Mouse (Mus musculus) CD4-positive, CD25-positive, alpha-beta regulatory T cell, adult 2 months (primary cell): ENCODE results near the gene 1700017B05Rik.
A peak's percentile ranks its signal among the peaks of the same experiment; 100 is the strongest.
"Not testable (repeated sequence)": the region's sequence is repeated elsewhere in the genome, so short reads cannot be mapped to it uniquely, and the experiment has no call there.

Experiments
- DNase-seq: peaks from one replicate; pipeline ENCODE4 v3.0.0-alpha.2; 2012; ENCODE audit warnings: low read depth, low spot score

1700017B05Rik gene

DNA sequence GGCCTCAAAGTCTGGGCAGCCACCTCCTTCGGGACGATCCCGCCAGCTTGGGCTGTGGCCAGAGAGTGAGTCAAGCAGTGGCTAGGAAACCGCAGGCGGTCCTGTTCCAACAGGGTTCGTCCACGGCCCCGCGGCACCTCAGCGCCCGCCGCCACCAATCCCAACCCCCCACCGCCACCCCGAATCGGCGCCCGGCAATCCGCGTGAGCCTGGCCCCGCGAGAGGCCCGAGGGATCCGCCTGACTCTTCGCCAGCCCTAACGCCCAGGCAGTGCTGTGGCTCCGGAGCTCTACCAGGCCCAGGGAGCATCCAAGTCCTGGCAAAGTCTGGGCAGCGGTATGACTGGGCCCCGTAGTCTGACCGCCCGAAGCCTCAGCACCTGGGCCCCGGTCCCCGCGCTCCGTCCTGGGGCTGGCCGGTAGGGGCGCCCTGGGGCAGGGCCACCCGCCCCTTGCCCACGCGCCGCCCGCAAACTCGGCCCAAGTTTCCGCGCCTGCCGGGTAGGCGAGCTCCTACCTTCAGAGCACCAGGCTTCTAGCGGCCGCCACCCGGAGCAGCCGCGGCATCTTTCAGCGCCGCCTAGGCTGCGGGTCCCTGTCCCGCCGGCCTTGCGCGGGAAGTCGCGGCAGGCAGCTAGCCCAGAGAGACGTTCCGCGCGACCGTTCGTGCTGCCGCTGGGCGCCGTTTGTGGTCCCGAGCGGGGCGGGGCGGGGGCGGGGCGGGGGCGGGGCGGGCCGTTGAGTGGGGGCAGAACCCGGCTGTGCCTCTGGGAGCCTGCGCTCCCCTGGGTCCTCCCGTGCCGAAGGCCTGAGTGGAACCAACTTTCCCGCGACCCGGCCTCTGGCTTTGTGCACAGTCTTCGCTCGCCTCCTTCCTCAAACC is at the start of gene 1700017B05Rik:
1700017B05Rik (minus strand) TSS at position 700 of the 882 bp plus-strand sequence.
- DNase-seq: peak; percentile 87

GRCm38 (mm10) chr9:57310895-57311294 is 48.5 kb upstream of the 1700017B05Rik start:
- no peak for DNase-seq

- no peak for DNase-seq
These were observed 46.9 kb upstream of the 1700017B05Rik start for GRCm38 (mm10) chr9:57309353-57309752.

DNA sequence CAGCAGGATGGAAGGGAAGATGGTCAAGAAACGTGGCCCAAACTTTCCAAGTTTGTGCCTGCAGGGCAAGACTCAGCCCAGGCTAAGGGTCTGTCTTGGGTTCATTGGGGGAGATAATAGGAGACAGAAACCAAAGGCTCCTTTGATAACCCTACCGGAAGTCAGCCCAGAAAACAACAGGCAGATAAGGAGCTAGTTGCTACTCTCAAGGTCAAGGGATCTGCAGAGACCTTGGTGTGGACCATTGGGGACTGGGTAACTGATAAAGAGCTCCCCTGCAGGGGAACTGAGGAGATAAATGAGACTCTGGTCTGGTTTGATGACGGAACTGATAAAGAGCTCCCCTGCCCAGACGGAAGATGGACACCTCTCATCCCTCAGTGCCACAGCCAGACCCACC is 45.0 kb upstream of the 1700017B05Rik start:
- DNase-seq: no peak

DNA sequence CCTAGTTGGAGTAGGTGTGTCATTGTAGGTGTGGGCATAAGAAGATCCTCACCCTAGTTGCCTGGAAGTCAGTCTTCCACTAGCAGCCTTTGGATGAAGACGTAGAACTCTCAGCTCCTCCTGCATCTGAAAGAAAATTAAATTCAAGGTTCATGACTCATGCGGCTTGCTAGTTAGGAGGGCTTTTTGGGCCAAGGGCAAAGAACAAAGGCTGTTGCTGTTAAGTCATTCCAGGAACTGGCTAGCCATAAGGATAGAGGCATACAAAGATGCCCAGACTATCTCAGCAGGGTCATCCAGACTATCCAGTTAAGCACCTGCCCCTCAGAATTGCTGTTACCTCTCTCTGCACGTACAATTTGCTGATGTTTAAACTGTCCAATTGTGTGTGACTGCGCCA is 42.3 kb upstream of the 1700017B05Rik start:
- not testable (repeated sequence) for DNase-seq

DNA sequence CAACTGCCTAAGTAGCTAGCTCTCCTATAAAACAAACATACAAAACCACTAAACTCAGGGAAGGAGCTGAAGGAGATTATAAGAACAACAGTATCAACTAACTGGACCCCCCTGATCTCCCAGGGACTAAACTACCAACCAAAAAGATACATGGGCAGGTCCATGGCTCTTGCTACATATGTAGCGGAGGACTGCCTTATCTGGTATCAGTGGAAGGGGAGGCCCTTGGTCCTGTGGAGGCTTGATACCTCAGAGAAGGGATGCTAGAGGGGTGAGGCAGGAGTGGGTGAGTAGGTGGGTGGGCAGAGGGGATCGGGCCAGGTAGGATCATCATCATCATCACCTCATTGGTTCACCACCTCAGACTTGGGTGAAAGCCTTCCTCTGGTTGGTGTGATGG is 41.8 kb upstream of the 1700017B05Rik start:
- DNase-seq: no peak

- DNase-seq: no peak
These were observed 40.9 kb upstream of the 1700017B05Rik start for GRCm38 (mm10) chr9:57303356-57303755.

- DNase-seq: no peak
These were observed 38.4 kb upstream of the 1700017B05Rik start for GRCm38 (mm10) chr9:57300825-57301224.

- DNase-seq: no peak
These were observed 37.5 kb upstream of the 1700017B05Rik start for GRCm38 (mm10) chr9:57299790-57300477.

- no peak for DNase-seq
These were observed 35.5 kb upstream of the 1700017B05Rik start for GRCm38 (mm10) chr9:57297938-57298337.

- no peak for DNase-seq
These were observed 33.9 kb upstream of the 1700017B05Rik start for GRCm38 (mm10) chr9:57296277-57296676.

GRCm38 (mm10) chr9:57295666-57296065 is 33.3 kb upstream of the 1700017B05Rik start:
- no peak for DNase-seq

- DNase-seq: no peak
These were observed 32.5 kb upstream of the 1700017B05Rik start for GRCm38 (mm10) chr9:57294905-57295304.

- no peak for DNase-seq
These were observed 24.8 kb upstream of the 1700017B05Rik start for GRCm38 (mm10) chr9:57287183-57287582.

GRCm38 (mm10) chr9:57283311-57283710 is 20.9 kb upstream of the 1700017B05Rik start:
- no peak for DNase-seq

- DNase-seq: no peak
These were observed 20.3 kb upstream of the 1700017B05Rik start for GRCm38 (mm10) chr9:57282686-57283085.

DNA sequence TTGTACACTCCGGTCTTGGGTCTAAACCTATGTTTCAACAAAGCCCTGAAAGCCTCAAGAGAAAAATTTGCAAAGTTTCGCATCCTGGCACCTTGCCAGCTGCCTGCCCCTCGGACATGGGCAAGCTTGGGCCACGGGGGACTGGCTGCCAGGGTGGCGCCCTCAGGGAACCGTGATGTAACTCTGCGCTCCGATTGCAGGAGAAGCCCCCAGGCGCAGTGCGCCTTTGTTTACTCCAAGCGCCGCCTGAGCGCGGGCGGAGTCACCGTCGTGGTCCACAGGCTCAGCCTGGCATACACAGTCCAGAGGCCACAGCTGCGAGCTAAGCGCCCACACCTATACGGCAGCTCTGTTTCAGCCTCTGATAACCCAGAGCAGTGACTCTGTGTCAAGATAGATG is 19.1 kb upstream of the 1700017B05Rik start:
- no peak for DNase-seq

DNA sequence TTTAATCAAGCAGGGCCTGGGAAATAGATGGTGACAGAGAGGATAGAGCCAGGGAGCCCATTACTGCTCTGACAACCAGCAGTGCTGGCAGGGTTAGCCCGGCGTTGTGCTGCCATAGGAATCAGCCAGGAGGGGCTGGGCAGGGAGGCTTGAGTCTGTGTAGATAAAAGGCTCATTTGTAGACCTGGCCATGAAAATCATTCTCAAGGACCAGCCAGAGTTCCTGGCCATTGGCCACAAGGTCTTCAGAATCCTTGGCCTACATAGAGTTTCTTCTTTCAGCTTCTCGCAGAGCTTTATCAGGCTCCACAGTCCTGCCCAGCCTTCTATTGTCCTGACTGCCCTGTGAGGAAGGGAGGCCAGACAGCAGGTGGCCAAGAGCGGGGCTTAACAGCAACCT is 17.0 kb upstream of the 1700017B05Rik start:
- DNase-seq: no peak

GRCm38 (mm10) chr9:57278268-57278667 is 15.9 kb upstream of the 1700017B05Rik start:
- peak; percentile 76 for DNase-seq

GRCm38 (mm10) chr9:57276311-57276710 is 13.9 kb upstream of the 1700017B05Rik start:
- DNase-seq: no peak

GRCm38 (mm10) chr9:57273805-57274494 is 11.5 kb upstream of the 1700017B05Rik start:
- no peak for DNase-seq
